Mouse (Mus musculus) E14TG2a.4 (cell line): ENCODE measurements around the gene Alox5.

Experiments
- H3K27me3 ChIP-seq: 2 replicates; pipeline ENCODE4 v1.6.1; 2014; ENCODE audit warnings: low read length, control low read depth; ENCODE audit not compliant: insufficient read depth
- H3K36me3 ChIP-seq: 2 replicates; pipeline ENCODE4 v1.6.1; 2014; ENCODE audit warnings: low read length, control low read depth; ENCODE audit not compliant: insufficient read depth
- H3K4me1 ChIP-seq: replicated peaks from 2 replicates; pipeline ENCODE4 v1.6.1; 2014; ENCODE audit warnings: low read depth, low read length, control low read depth
- H3K4me3 ChIP-seq: replicated peaks from 2 replicates; pipeline ENCODE4 v1.5.1; 2014; ENCODE audit warnings: mild to moderate bottlenecking, low read length
- H3K9me3 ChIP-seq: 2 replicates; pipeline ENCODE4 v1.6.1; 2014; ENCODE audit warnings: low read length, control low read depth
- CTCF ChIP-seq: conservative IDR thresholded peaks from 2 replicates; pipeline ENCODE4 v1.5.1; 2014; ENCODE audit warnings: low read length
- NANOG ChIP-seq: IDR thresholded peaks from 2 replicates; pipeline ENCODE4 v1.6.1; 2014; ENCODE audit warnings: borderline replicate concordance, low read length, mixed read lengths
- POU5F1 ChIP-seq: IDR thresholded peaks from 2 replicates; pipeline ENCODE4 v1.6.1; 2014; ENCODE audit warnings: low read length, borderline replicate concordance

The Alox5 gene

GRCm38 (mm10) chr6:116412546-116413325 is 48.2 kb downstream of the Alox5 start:
- TF ChIP-seq POU5F1 = no peak
- no peak for TF ChIP-seq CTCF
- TF ChIP-seq NANOG = no peak
- H3K4me3 ChIP-seq = no peak overlapping the region
- no peaks in the 10 kb centered on the region for H3K27me3 ChIP-seq
- no peaks in the 10 kb centered on the region for H3K4me1 ChIP-seq
- H3K36me3 ChIP-seq = peaks cover 10% of the 10 kb centered on the region; the same call in 1 of the 2 replicates
- H3K9me3 ChIP-seq = no peaks in the 10 kb centered on the region

DNA sequence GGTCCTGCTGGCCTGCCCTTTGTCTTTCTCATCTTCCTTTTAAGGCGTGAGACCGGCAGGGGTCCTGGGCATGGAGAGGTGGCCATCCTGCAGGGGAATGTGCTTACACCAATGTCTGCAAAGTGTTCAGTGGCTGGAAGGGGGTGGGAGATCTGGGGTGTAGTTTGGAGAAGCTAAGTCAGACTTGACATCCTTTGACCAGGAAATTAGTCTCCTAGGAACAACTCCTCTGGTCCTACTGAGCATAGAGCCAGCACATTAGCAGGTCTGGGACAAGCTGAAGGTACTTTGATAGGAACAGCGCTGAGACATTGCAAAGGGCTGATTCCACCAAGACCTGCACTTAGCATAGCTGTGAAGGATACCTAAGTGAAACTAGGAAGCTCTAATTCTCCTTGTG is 49.3 kb downstream of the Alox5 start:
- Histone ChIP-seq H3K36me3 (peaks cover 19% of the 10 kb centered on the region; the same call in 1 of the 2 replicates), H3K4me3 (no peak overlapping the region), H3K4me1 (no peaks in the 10 kb centered on the region), H3K27me3 (no peaks in the 10 kb centered on the region), H3K9me3 (no peaks in the 10 kb centered on the region)
- TF ChIP-seq NANOG = no peak
- no peak for TF ChIP-seq CTCF
- no peak for TF ChIP-seq POU5F1

DNA sequence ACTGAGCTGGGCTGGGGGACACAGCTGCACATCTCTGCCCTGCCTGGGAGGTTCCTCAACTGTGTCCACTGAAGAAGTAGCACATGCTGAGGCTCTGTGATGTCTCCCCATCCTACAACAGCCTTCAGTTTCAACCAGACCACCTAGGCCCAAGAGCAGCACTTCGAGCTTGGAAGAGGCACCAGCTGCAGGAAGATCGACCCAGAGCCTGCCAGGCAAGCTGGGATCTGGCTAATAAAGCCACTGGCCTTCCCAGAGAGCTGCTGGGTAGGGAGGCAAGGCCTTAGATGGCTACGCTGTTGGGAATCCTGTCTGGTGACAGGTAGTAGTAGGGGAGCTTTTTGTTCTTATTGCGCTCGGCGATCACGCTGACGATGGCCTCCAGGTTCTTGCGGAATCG is 50.5 kb downstream of the Alox5 start:
- Histone ChIP-seq H3K9me3 (no peaks in the 10 kb centered on the region), H3K36me3 (peaks cover 30% of the 10 kb centered on the region), H3K4me1 (no peaks in the 10 kb centered on the region)

DNA sequence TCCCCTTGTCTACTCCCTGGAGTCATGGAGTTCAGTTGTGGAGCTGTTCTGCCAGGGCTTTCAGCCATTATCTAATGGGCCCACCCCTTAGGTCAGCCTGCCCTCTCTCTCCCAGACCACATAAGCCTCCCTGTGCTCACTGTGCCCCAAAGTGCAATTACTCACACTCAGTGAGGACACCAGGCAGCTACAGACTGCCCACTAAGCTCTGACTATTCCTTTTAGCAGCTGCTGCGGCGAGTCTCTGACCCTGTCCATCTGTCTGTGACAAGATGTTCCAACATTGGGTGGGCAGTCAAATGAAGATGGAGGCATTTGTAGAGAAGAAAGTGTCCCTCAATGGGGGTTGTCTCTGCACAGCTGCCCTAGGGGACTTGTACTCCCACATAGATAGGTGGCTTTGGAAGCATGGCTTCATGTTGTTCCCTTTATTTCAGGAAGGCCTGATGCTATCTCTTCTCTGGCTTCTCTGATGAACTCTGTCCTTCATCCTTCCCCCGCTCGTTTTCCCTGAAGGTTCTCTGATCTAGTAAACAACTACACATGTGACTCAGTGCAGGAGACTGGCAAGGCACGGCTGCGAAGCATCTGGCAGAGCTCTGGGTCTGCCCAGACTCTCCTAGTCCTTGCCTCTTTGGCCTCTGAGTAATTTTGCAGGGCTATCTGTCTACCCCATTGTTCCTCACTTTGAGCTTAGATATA is 52.9 kb downstream of the Alox5 start:
- H3K27me3 ChIP-seq = no peaks in the 10 kb centered on the region
- H3K9me3 ChIP-seq = no peaks in the 10 kb centered on the region
- H3K36me3 ChIP-seq = peaks cover 45% of the 10 kb centered on the region
- no peak overlapping the region for H3K4me3 ChIP-seq
- TF ChIP-seq POU5F1 (no peak), NANOG (no peak), CTCF (no peak)
- H3K4me1 ChIP-seq = no peaks in the 10 kb centered on the region

More for the DNA sequence above, 50.5 kb downstream of the Alox5 start:
- no peak overlapping the region for H3K4me3 ChIP-seq
- TF ChIP-seq NANOG (no peak), POU5F1 (no peak), CTCF (no peak)
- no peaks in the 10 kb centered on the region for H3K27me3 ChIP-seq

DNA sequence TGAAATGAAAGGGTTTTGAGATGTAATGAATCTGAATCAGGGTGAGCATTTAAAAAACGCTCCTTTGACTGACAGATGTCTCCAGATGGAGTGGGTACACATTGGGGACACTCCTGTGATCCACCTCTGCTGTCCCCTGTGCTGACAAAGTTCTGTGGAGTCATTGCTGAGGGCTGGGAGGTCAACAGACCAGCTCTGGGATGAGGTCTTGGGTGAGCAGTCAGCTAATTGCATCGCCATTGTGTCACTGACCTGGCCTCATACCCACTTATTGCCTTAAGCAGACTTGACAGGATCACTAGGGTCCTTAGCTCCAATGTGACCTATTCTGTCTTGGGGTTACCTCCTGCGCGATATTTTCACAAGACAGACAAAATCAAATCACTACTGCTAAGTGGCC is 53.8 kb downstream of the Alox5 start:
- H3K27me3 ChIP-seq = no peaks in the 10 kb centered on the region
- no peak for TF ChIP-seq POU5F1
- TF ChIP-seq NANOG = no peak
- TF ChIP-seq CTCF = no peak
- peaks cover 51% of the 10 kb centered on the region for H3K36me3 ChIP-seq
- no peaks in the 10 kb centered on the region for H3K4me1 ChIP-seq
- no peak overlapping the region for H3K4me3 ChIP-seq
- no peaks in the 10 kb centered on the region for H3K9me3 ChIP-seq

DNA sequence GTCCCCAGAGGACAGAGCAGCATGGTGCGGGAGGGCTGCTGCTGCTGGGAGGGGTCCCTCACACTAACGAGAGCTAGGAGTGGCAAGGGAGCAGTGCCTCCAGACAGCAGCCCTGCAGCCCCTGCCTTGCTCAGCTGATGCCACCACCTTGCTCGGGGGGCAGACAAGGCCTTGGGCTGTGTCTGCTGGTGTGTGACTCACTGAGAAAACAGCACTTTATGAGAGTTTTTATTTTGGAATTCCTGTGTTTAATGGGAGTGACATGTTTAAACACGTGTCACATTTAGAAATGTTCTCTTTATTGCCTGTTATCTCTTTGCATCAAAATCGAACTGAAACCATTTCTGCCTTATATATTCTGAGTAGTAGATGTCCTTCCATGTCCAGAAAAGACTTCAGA is 54.3 kb downstream of the Alox5 start:
- H3K27me3 ChIP-seq = no peaks in the 10 kb centered on the region
- no peak for TF ChIP-seq POU5F1
- no peak for TF ChIP-seq CTCF
- TF ChIP-seq NANOG = no peak
- H3K4me1 ChIP-seq = no peaks in the 10 kb centered on the region
- H3K9me3 ChIP-seq = no peaks in the 10 kb centered on the region
- H3K4me3 ChIP-seq = no peak overlapping the region
- H3K36me3 ChIP-seq = peaks cover 57% of the 10 kb centered on the region

GRCm38 (mm10) chr6:116406152-116406551 is 54.8 kb downstream of the Alox5 start:
- Histone ChIP-seq H3K4me3 (no peak overlapping the region), H3K9me3 (no peaks in the 10 kb centered on the region), H3K4me1 (no peaks in the 10 kb centered on the region), H3K36me3 (peaks cover 62% of the 10 kb centered on the region), H3K27me3 (no peaks in the 10 kb centered on the region)
- TF ChIP-seq NANOG = no peak
- TF ChIP-seq CTCF = no peak
- TF ChIP-seq POU5F1 = no peak

- Histone ChIP-seq H3K4me1 (no peaks in the 10 kb centered on the region), H3K27me3 (no peaks in the 10 kb centered on the region), H3K9me3 (no peaks in the 10 kb centered on the region), H3K4me3 (no peak overlapping the region), H3K36me3 (peaks cover 65% of the 10 kb centered on the region)
- TF ChIP-seq NANOG = no peak
These were observed 55.3 kb downstream of the Alox5 start for GRCm38 (mm10) chr6:116405715-116406114.
